Mouse (Mus musculus) forebrain, embryonic 16.5 days (tissue): ENCODE measurements at regions not wholly inside any gene's neighbourhood (a gene's known extent, or its start where the extent isn't known, plus 50 kb on each side); places are given as distances from the start of the nearest gene placed in this dataset.
"Not testable (repeated sequence)": the region's sequence is repeated elsewhere in the genome, so short reads cannot be mapped to it uniquely, and the experiment has no call there.

Experiments used
- ATAC-seq: fragments of 200-750 bp; cut with Nextera tagmentation; 2 replicates; pipeline ENCODE4 v1.8.0; 2017; ENCODE audit warnings: mild to moderate bottlenecking, moderate library complexity
- H3K27ac ChIP-seq: fragments of 300-500 bp; sonication (generic); 2 replicates; pipeline ENCODE4 v1.5.1; 2014; ENCODE audit warnings: low read length, control low read depth
- H3K27me3 ChIP-seq: fragments of 300-500 bp; sonication (generic); replicated peaks from 2 replicates; pipeline ENCODE4 v1.6.1; 2014; ENCODE audit warnings: low read length; ENCODE audit not compliant: control insufficient read depth, insufficient read depth
- H3K36me3 ChIP-seq: fragments of 300-500 bp; sonication (generic); 2 replicates; pipeline ENCODE4 v1.6.1; 2014; ENCODE audit not compliant: control insufficient read depth, insufficient read depth
- H3K4me1 ChIP-seq: fragments of 300-500 bp; sonication (generic); replicated peaks from 2 replicates; pipeline ENCODE4 v1.6.1; 2014; ENCODE audit warnings: low read length; ENCODE audit not compliant: control insufficient read depth, insufficient read depth
- H3K4me2 ChIP-seq: fragments of 300-500 bp; sonication (generic); 2 replicates; pipeline ENCODE4 v1.6.1; 2014; ENCODE audit warnings: mild to moderate bottlenecking, low read length, control low read depth
- H3K4me3 ChIP-seq: fragments of 300-500 bp; sonication (generic); replicated peaks from 2 replicates; pipeline ENCODE4 v1.5.1; 2014; ENCODE audit warnings: mild to moderate bottlenecking, low read length, control low read depth
- H3K9ac ChIP-seq: fragments of 300-500 bp; sonication (generic); replicated peaks from 2 replicates; pipeline ENCODE4 v1.6.1; 2014; ENCODE audit warnings: low read depth, low read length, control low read depth
- H3K9me3 ChIP-seq: fragments of 300-500 bp; sonication (generic); 2 replicates; pipeline ENCODE4 v1.6.1; 2016; ENCODE audit warnings: low read length; ENCODE audit not compliant: control insufficient read depth
- WGBS: fragments of 180-500 bp; shearing (Covaris S2); extraction: QIAGEN DNeasy Blood & Tissue Kit; methylation state at CpG from one replicate; pipeline ENCODE4 v1.1.7; 2014; 5-methylcytosine and 5-hydroxymethylcytosine counted together

DNA sequence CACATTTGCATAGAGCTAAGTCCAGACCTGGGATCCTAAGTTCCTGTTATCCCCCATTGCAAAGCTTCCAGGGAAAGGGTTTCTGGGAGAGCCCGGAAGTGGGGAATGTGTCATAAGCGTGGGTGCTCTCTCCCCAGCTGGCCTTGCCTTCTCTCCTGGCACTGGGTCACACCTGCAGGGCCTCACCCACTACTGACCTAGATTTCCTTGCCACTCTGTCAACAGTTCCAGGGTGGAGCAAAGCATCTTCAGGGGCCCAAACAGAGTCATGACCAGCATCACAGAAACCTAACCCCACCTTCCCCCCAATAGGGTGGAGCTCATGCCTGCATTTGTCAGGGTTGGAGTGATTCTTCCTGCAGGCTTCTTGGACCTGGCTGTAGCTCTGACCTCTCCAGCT is 109.5 kb upstream of the Ywhaq start:
- not testable (repeated sequence) for ATAC-seq, H3K27ac ChIP-seq, H3K27me3 ChIP-seq, H3K36me3 ChIP-seq, H3K4me2 ChIP-seq, H3K4me3 ChIP-seq, H3K9ac ChIP-seq, H3K4me1 ChIP-seq, H3K9me3 ChIP-seq
- 85% methylated on average over 2 of the region's 2 CpGs for WGBS

DNA sequence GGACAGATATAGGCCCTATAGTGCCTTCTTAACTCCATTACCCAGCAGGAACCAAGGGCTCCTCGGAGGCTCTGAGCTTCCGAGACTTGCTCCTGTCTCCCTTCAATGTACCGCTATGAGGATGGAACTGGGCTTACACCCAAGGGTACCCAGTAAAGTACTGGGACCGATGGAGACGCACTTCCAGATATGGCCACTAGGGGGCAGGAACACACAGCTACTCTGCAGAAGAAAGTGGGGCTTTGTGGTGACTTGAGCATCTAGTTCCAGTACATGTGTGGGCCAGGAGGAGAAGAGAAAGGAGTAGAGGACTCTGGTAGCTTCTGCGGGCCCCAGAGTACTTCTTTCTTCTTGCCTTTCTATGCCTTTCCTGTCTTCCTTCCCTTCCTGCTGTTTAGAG is 108.1 kb upstream of the Ywhaq start:
- not testable (repeated sequence) for H3K4me2 ChIP-seq, H3K27ac ChIP-seq, H3K4me3 ChIP-seq, ATAC-seq, H3K27me3 ChIP-seq, H3K9ac ChIP-seq, H3K36me3 ChIP-seq, H3K4me1 ChIP-seq, H3K9me3 ChIP-seq
- 36% methylated on average over 6 of the region's 6 CpGs for whole genome bisulfite sequencing

DNA sequence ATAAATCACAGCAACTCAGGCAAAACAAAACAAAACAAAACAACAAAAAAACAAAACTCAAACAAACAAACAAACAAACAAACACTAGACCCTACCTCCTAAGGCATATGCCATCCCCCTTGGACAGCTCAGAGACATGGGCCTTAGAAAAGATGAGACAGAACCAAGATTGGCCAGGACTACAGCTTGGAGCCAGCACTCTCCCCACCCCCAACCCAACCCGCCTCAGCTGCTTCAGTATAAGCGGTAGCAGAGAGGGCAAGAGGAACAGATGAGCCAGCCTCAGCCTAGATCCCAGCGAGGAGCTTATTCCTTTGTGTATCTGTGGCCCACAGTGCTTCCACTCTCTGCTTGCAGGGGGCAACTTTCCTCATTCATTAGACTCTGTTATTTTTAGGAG is 105.2 kb upstream of the Ywhaq start:
- Histone ChIP-seq H3K27ac (no peak overlapping the region), H3K4me1 (no peaks in the 10 kb centered on the region), H3K4me2 (no peak overlapping the region), H3K4me3 (no peak overlapping the region), H3K36me3 (no peaks in the 10 kb centered on the region), H3K9ac (no peak overlapping the region), H3K9me3 (no peaks in the 10 kb centered on the region), H3K27me3 (no peaks in the 10 kb centered on the region)
- ATAC-seq: no peak
- 53% methylated on average over 3 of the region's 3 CpGs for WGBS

DNA sequence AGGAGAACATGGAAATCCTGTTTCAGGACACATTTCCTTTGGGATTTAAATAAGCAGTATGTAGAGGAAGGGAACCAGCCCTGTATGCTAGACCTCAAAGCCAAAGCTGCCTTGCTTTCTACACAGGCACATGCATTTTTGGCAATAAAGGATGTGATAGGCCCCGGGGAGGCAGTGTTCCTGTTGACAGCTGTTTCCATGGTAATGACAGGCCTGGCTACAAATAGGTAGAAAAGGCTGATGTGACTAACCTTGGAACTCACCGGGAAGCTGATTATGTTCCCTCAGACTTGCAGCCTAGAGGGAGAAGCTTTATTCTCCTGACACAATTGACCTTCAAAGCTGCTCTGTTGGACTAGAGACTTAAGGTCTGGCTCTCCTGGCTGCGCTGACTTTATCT is 101.6 kb upstream of the Ywhaq start:
- Histone ChIP-seq H3K4me3 (no peak overlapping the region), H3K4me2 (no peak overlapping the region), H3K27ac (no peak overlapping the region), H3K9ac (no peak overlapping the region), H3K4me1 (no peaks in the 10 kb centered on the region), H3K9me3 (no peaks in the 10 kb centered on the region), H3K27me3 (no peaks in the 10 kb centered on the region), H3K36me3 (no peaks in the 10 kb centered on the region)
- ATAC-seq: no peak
- 24% methylated on average over 3 of the region's 3 CpGs for WGBS

DNA sequence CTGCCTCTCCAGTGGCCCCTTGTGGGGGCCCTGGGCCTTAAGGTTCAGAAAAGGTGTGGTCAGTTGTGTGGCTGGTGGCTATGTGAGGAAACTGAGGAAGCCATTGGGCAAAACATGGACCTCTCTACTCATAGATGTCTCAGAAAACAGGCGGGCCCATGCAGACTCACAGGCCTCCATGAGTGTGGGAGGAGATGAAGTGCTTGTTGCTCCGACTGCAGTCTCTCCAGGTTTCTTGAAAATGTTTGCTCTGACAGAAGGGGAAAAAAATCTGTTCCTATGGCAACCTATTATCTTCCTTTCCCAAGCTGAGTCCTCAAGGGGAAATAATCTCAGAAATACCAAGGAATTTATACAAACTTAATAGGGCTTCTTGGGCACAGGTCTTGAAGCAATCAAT is 95.3 kb upstream of the Ywhaq start:
- 80% methylated on average over 2 of the region's 2 CpGs for WGBS
- no peak overlapping the region for H3K4me2 ChIP-seq
- H3K27me3 ChIP-seq: no peaks in the 10 kb centered on the region
- no peaks in the 10 kb centered on the region for H3K36me3 ChIP-seq
- no peak overlapping the region for H3K4me3 ChIP-seq
- peak; percentile 29; the same call in 1 of the 2 replicates for ATAC-seq
- H3K4me1 ChIP-seq: no peaks in the 10 kb centered on the region
- H3K9ac ChIP-seq: no peak overlapping the region
- no peaks in the 10 kb centered on the region for H3K9me3 ChIP-seq
- no peak overlapping the region for H3K27ac ChIP-seq

DNA sequence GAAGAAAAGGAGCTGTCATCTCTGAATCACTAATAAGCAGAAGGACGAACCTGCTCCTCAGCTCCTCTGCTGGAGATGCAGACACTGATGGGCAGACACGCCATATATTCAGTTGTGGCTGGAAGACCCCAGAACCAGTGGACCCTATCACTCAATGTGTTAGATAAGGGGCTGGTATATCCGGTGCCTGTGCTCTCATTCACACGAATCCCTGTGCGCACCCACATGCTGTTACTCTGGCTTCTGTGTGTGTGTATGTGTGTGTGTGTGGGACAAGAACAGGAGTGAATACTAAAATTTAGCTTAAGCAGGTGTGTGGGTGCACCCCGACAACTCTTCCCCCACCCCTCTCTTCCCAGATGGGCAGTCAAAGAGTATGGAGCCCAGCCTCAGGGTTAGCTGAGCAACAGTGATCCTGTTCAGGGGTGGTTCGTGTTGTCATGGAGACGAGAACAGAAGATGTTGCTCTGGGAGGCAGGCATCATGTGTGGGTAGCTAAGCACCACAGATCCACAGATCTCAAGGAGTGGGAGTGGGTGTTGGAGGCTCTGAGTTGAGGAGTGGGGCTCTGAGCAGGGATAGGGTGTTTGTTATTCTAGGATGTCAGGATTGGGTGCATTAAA is 93.7 kb upstream of the Ywhaq start:
- H3K4me3 ChIP-seq: no peak overlapping the region
- H3K36me3 ChIP-seq: no peaks in the 10 kb centered on the region
- H3K9ac ChIP-seq: no peak overlapping the region
- H3K4me2 ChIP-seq: no peak overlapping the region
- no peaks in the 10 kb centered on the region for H3K4me1 ChIP-seq
- ATAC-seq: peak; percentile 65
- no peaks in the 10 kb centered on the region for H3K27me3 ChIP-seq
- H3K27ac ChIP-seq: no peak overlapping the region; the same call in 1 of the 2 replicates
- H3K9me3 ChIP-seq: no peaks in the 10 kb centered on the region
- 74% methylated on average over 8 of the region's 8 CpGs for WGBS

DNA sequence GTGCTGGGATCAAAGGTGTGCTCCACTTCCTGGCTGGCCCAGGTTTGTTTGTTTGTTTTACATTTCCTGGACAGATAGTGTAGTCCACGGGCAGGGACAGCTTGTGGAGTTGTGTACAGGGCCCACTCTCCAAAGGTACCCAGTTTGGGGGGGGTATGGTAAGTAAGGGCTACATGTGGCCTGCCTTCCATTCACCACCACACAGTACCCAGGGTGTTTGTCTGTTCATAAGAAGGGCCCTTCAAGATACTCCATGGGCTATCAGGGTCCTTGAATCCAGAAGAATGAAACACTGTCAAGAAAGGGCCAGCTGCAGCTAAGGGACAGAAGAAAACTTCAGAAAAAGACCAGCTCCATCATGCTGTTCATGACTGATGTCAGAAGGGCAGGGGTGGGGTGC is 89.6 kb upstream of the Ywhaq start:
- H3K4me3 ChIP-seq: no peak overlapping the region
- no peaks in the 10 kb centered on the region for H3K4me1 ChIP-seq
- no peak overlapping the region for H3K27ac ChIP-seq
- no peak for ATAC-seq
- 82% methylated on average over 1 of the region's 1 CpGs for WGBS
- no peaks in the 10 kb centered on the region for H3K27me3 ChIP-seq
- no peak overlapping the region for H3K4me2 ChIP-seq
- no peak overlapping the region for H3K9ac ChIP-seq
- H3K36me3 ChIP-seq: no peaks in the 10 kb centered on the region
- H3K9me3 ChIP-seq: no peaks in the 10 kb centered on the region

DNA sequence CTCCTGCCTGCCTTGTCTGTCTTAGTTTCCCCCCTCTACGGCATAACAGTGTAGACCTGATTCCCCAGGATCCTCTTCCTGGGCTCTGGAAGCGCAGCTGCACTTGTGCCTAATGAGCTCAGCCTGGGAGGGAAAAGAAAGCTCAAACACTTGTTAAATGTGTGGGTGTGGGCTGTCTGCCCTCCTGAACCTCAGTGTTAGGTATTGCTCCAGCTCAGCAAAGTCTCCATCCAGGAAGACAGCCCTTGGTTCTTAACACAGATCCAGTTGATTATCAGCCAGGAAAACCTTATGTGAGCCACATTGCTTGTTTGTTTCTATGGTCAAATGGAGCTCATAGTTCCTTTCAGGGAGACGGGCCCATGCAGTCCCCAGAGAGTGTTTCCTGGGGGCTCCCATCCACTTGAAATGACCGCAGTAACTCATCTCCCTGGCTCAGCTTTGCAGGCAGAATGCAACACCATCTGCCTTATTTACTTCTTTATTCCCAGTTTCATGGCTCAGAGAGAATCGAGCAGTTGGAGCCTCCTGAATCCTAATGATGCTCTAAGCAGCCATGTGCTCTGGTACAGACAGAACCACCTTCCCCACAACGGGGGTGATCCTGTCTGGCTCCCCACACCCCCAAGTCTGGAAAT is 88.4 kb upstream of the Ywhaq start:
- Histone ChIP-seq H3K27ac (0 out of 2 replicates have a peak overlapping the region, but pooled peaks have one; percentile 12), H3K9ac (no peak overlapping the region), H3K4me3 (no peak overlapping the region), H3K4me1 (no peaks in the 10 kb centered on the region), H3K9me3 (no peaks in the 10 kb centered on the region), H3K36me3 (no peaks in the 10 kb centered on the region), H3K27me3 (no peaks in the 10 kb centered on the region), H3K4me2 (no peak overlapping the region)
- WGBS: 68% methylated on average over 6 of the region's 6 CpGs
- ATAC-seq: peak; percentile 54

DNA sequence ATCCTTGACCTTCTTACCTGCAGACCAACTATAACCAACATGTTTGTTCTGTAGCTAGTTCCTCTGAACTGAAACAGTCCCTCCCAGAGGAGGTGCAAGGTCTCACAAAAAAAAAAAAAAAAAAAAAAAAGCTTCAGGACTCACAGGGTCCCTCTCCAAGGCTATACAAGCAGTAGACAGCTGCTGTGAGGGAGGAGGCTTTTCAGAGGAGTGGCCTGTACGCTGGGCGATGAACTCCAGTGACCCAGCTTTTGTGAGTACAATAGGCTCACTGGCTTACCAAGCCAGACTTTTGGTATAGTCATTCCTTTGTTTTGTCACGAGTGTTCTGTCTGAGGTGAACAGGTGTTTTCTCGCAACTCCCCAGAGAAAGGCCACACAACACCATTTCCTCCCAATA is 85.8 kb upstream of the Ywhaq start:
- Histone ChIP-seq H3K4me2 (no peak overlapping the region), H3K36me3 (no peaks in the 10 kb centered on the region), H3K9me3 (no peaks in the 10 kb centered on the region), H3K9ac (no peak overlapping the region), H3K27me3 (no peaks in the 10 kb centered on the region), H3K4me3 (no peak overlapping the region), H3K4me1 (no peaks in the 10 kb centered on the region), H3K27ac (no peak overlapping the region)
- 59% methylated on average over 4 of the region's 4 CpGs for whole genome bisulfite sequencing
- ATAC-seq: no peak

DNA sequence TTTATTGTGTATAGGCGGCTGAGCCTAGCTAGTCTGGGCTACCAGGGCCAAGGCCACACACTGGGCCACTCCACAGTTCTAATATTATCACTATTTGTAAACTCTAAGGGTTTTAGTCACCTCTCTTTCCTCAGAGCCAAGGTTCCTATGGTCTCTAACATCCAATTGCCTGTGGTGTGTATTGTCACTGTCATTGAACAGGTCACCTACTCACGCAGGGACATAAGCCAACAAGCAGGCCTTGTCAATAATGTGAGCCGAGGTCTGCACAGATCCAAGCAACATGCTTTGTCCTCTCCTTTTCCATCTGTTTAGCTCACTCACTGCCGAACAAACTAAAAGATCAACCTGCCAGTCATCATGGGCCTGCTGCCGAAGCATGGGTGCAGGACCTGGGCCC is 79.5 kb upstream of the Ywhaq start:
- Histone ChIP-seq H3K27me3 (no peaks in the 10 kb centered on the region), H3K36me3 (no peaks in the 10 kb centered on the region), H3K4me1 (peaks cover 5% of the 10 kb centered on the region; the same call in 1 of the 2 replicates), H3K9ac (no peak overlapping the region), H3K27ac (no peak overlapping the region), H3K9me3 (no peaks in the 10 kb centered on the region), H3K4me2 (no peak overlapping the region), H3K4me3 (no peak overlapping the region)
- no peak for ATAC-seq
- 52% methylated on average over 5 of the region's 5 CpGs for WGBS
